Mouse (Mus musculus): ENCODE measurements around the gene Nudt14. TPM values are rescaled to one million over a fixed set of nuclear protein-coding genes. Genes with fewer than 3 reads are reported as not detected.

Gene Nudt14
- 33.1 TPM for polyA plus RNA-seq (2017; shearing (Covaris generic))

DNA sequence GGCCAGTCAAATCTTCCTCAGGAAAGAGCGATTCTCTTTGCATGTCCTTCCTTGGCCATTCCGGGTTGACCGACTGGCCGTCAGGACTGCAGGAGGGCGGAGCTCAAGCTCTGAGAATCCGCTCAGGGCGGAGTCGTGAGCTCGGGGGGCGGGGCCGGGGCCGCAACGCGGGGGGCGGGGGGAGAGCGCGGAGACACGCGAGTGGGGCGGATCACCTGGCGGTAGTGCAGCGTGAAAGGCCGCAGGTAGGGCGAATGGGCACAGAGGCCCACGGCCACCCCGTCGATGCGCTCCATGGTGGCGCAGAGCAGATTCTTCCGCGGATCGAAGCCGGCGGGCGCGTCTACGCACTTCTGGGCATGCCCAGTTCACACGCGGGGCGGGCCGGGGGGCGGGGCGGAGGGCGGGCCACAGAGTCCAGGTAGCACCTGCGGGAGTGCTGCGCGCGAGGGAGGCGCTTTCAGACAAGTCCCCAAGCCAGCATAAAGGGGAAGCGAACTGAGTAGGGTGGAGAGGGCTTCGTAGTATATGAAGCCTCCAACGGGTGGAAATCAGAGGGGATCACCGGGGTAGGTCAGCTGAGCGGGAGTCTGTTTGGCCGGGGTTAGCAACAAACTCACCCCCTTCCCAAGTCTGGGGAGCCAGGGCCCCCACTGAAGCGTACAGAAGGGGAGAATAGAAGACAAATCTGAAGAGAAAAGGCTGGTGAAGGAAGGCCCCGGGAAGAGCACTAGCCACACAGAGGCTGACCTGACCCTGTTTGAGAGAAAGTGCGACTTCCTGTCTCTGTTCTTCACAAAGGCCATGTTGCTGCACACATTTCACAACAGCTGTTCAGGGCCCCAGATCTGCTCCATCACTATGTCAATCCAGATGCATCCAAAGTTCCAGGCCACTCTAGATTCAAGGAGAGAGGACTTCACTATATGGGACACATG, at the start of gene Nudt14:
Gene Nudt14, minus strand, starts transcription at position 349 of the 938 bp plus-strand sequence.

DNA sequence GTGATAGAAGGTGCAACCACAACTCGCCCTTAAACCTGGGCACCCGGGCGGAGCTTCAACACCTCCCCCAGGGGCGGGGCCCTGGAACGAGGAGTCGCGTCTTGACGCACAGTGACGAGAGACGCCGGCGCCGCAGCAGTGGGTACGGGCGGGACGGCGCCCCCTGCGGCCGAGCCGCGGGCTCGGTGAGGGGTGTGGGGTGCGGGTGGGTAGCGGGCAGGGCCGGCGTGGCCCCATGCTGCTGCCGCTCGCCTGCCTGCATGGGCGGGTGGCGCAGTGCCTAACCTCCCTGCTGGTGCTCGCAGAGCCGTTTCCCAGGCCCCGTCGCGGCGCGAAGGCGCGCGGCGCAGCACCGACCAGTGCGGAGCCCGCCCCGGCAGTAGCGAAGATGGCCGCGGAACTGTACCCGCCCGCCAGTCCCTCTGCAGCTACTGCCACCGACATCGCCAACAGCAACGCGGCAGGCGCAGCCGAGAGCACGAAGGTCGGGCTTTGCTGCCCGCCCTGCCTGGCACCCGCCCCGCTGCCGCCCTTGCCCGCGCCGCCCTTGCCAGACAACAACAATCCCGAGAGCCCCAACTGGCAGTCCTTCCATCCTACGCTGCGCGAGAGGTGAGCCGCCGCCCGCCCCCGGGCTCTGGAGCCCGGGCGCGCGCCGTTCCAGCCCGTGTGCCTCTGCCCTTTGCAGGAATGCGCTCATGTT, 34.6 kb upstream of the Nudt14 start, which contains the start of gene Btbd6:
Gene Btbd6, plus strand, starts transcription at position 112 of the 703 bp plus-strand sequence.

GRCm38 (mm10) chr12:112929562-112930352, 12.2 kb downstream of the Nudt14 start, which contains the start of gene Jag2:
Gene Jag2 (minus strand): TSS chr12:112929776.

Other genes with a start within 250 kb of the Nudt14 start
- 17.1 TPM for gene Cep170b, start 221.7 kb downstream of the Nudt14 start, polyA plus RNA-seq (2017; shearing (Covaris generic))
- 0.68 TPM for gene Pld4, start 181.5 kb downstream of the Nudt14 start, polyA plus RNA-seq (2017; shearing (Covaris generic))
- gene Ahnak2, start 139.5 kb downstream of the Nudt14 start, polyA plus RNA-seq (2017; shearing (Covaris generic)), result not detected
- gene Clba1, start 133.2 kb downstream of the Nudt14 start, polyA plus RNA-seq (2017; shearing (Covaris generic)), result 0.50 TPM
- gene Cdca4, start 112.7 kb downstream of the Nudt14 start, polyA plus RNA-seq (2017; shearing (Covaris generic)), result 37.7 TPM
- gene Gpr132, start 73.9 kb downstream of the Nudt14 start, polyA plus RNA-seq (2017; shearing (Covaris generic)), result 286 TPM
- gene Jag2, start 12.3 kb downstream of the Nudt14 start, polyA plus RNA-seq (2017; shearing (Covaris generic)), result 1.8 TPM
- gene Btbd6, start 34.4 kb upstream of the Nudt14 start, polyA plus RNA-seq (2017; shearing (Covaris generic)), result 67.8 TPM
- 191 TPM for gene Brf1, start 58.6 kb upstream of the Nudt14 start, polyA plus RNA-seq (2017; shearing (Covaris generic))
- gene Pacs2, start 72.4 kb upstream of the Nudt14 start, polyA plus RNA-seq (2017; shearing (Covaris generic)), result 26.2 TPM
- gene Tex22, start 132.4 kb upstream of the Nudt14 start, polyA plus RNA-seq (2017; shearing (Covaris generic)), result not detected
- gene Mta1, start 156.2 kb upstream of the Nudt14 start, polyA plus RNA-seq (2017; shearing (Covaris generic)), result 33.3 TPM
- 43.9 TPM for gene Crip2, start 198.1 kb upstream of the Nudt14 start, polyA plus RNA-seq (2017; shearing (Covaris generic))
- gene Crip1, start 204.2 kb upstream of the Nudt14 start, polyA plus RNA-seq (2017; shearing (Covaris generic)), result 3,163 TPM
- 18.5 TPM for gene Tedc1, start 214.3 kb upstream of the Nudt14 start, polyA plus RNA-seq (2017; shearing (Covaris generic))
- gene Tmem121, start 243.8 kb upstream of the Nudt14 start, polyA plus RNA-seq (2017; shearing (Covaris generic)), result 0.72 TPM

All from effector memory CD4-positive, alpha-beta T cell, adult 7 months (primary cell).